Mouse (Mus musculus): ENCODE results near the gene Dnaja4. TPM values are rescaled to one million over a fixed set of nuclear protein-coding genes. Genes with fewer than 3 reads are reported as not detected.

Gene Dnaja4
- polyA plus RNA-seq, 1 experiment from 2014 or later: 7.0 TPM

- 80% methylated on average over 5 of the region's 5 CpGs for WGBS
- no peaks in the 10 kb centered on the region for H3K27me3 ChIP-seq (ENCODE audit: control insufficient read depth, insufficient read depth, low read depth, low read length)
- no peak overlapping the region for H3K9ac ChIP-seq (ENCODE audit: low read length)
- H3K27ac ChIP-seq (ENCODE audit: low read length): no peak overlapping the region
- H3K9me3 ChIP-seq (ENCODE audit: control insufficient read depth, low read length): no peaks in the 10 kb centered on the region
- H3K36me3 ChIP-seq (ENCODE audit: control insufficient read depth, insufficient read depth, low read length): no peaks in the 10 kb centered on the region
- no peak for ATAC-seq (ENCODE audit: low read depth)
- 0 out of 2 replicates have a peak, but pooled peaks cover 4% of the 10 kb centered on the region for H3K4me1 ChIP-seq (replicated peaks; ENCODE audit: control insufficient read depth, insufficient read depth, low read length)
- no peak overlapping the region for H3K4me3 ChIP-seq (ENCODE audit: low read length)
- H3K4me2 ChIP-seq (ENCODE audit: low read depth, low read length): no peak overlapping the region
These were observed 9.4 kb downstream of the Dnaja4 start for GRCm38 (mm10) chr9:54708085-54708484.

- Histone ChIP-seq H3K4me2 (ENCODE audit: low read depth, low read length) (no peak overlapping the region), H3K9me3 (ENCODE audit: control insufficient read depth, low read length) (no peaks in the 10 kb centered on the region), H3K4me1 (replicated peaks; ENCODE audit: control insufficient read depth, insufficient read depth, low read length) (peaks cover 14% of the 10 kb centered on the region), H3K4me3 (ENCODE audit: low read length) (no peak overlapping the region), H3K9ac (ENCODE audit: low read length) (no peak overlapping the region), H3K27ac (ENCODE audit: low read length) (no peak overlapping the region), H3K36me3 (ENCODE audit: control insufficient read depth, insufficient read depth, low read length) (peaks cover 17% of the 10 kb centered on the region), H3K27me3 (ENCODE audit: control insufficient read depth, insufficient read depth, low read depth, low read length) (no peaks in the 10 kb centered on the region)
- 88% methylated on average over 3 of the region's 3 CpGs for WGBS
- no peak for ATAC-seq (ENCODE audit: low read depth)
These were observed 17.1 kb downstream of the Dnaja4 start for GRCm38 (mm10) chr9:54715776-54716175.

- ATAC-seq (ENCODE audit: low read depth): peak; percentile 88
- 59% methylated on average over 3 of the region's 3 CpGs for WGBS
- no peaks in the 10 kb centered on the region for H3K27me3 ChIP-seq (ENCODE audit: control insufficient read depth, insufficient read depth, low read depth, low read length)
- H3K4me2 ChIP-seq (ENCODE audit: low read depth, low read length): no peak overlapping the region
- no peaks in the 10 kb centered on the region for H3K9me3 ChIP-seq (ENCODE audit: control insufficient read depth, low read length)
- H3K4me3 ChIP-seq (ENCODE audit: low read length): no peak overlapping the region
- peaks cover 25% of the 10 kb centered on the region for H3K36me3 ChIP-seq (ENCODE audit: control insufficient read depth, insufficient read depth, low read length)
- no peak overlapping the region for H3K9ac ChIP-seq (ENCODE audit: low read length)
- peaks cover 10% of the 10 kb centered on the region for H3K4me1 ChIP-seq (replicated peaks; ENCODE audit: control insufficient read depth, insufficient read depth, low read length)
- H3K27ac ChIP-seq (ENCODE audit: low read length): peak overlapping the region; percentile 26; the same call in 1 of the 2 replicates
These were observed 18.9 kb downstream of the Dnaja4 start for GRCm38 (mm10) chr9:54717527-54717926.

- no peak overlapping the region for H3K4me2 ChIP-seq (ENCODE audit: low read depth, low read length)
These were observed 23.5 kb downstream of the Dnaja4 start for GRCm38 (mm10) chr9:54722156-54722555.

GRCm38 (mm10) chr9:54722596-54722995, 23.9 kb downstream of the Dnaja4 start:
- Histone ChIP-seq H3K4me2 (ENCODE audit: low read depth, low read length) (no peak overlapping the region), H3K4me1 (replicated peaks; ENCODE audit: control insufficient read depth, insufficient read depth, low read length) (peaks cover 2% of the 10 kb centered on the region; the same call in 1 of the 2 replicates), H3K36me3 (ENCODE audit: control insufficient read depth, insufficient read depth, low read length) (peaks cover 34% of the 10 kb centered on the region), H3K9ac (ENCODE audit: low read length) (no peak overlapping the region), H3K4me3 (ENCODE audit: low read length) (no peak overlapping the region), H3K27ac (ENCODE audit: low read length) (no peak overlapping the region), H3K9me3 (ENCODE audit: control insufficient read depth, low read length) (no peaks in the 10 kb centered on the region), H3K27me3 (ENCODE audit: control insufficient read depth, insufficient read depth, low read depth, low read length) (no peaks in the 10 kb centered on the region)
- no peak for ATAC-seq (ENCODE audit: low read depth)
- 86% methylated on average over 4 of the region's 4 CpGs for WGBS

More at GRCm38 (mm10) chr9:54722156-54722555, 23.5 kb downstream of the Dnaja4 start:
- H3K36me3 ChIP-seq (ENCODE audit: control insufficient read depth, insufficient read depth, low read length): peaks cover 33% of the 10 kb centered on the region
- H3K4me3 ChIP-seq (ENCODE audit: low read length): no peak overlapping the region
- 85% methylated on average over 7 of the region's 7 CpGs for WGBS
- H3K27ac ChIP-seq (ENCODE audit: low read length): no peak overlapping the region
- no peaks in the 10 kb centered on the region for H3K27me3 ChIP-seq (ENCODE audit: control insufficient read depth, insufficient read depth, low read depth, low read length)
- H3K9me3 ChIP-seq (ENCODE audit: control insufficient read depth, low read length): no peaks in the 10 kb centered on the region
- no peak overlapping the region for H3K9ac ChIP-seq (ENCODE audit: low read length)
- peaks cover 2% of the 10 kb centered on the region; the same call in 1 of the 2 replicates for H3K4me1 ChIP-seq (replicated peaks; ENCODE audit: control insufficient read depth, insufficient read depth, low read length)
- ATAC-seq (ENCODE audit: low read depth): no peak

GRCm38 (mm10) chr9:54726315-54726714, 27.6 kb downstream of the Dnaja4 start:
- H3K27ac ChIP-seq (ENCODE audit: low read length): no peak overlapping the region
- H3K27me3 ChIP-seq (ENCODE audit: control insufficient read depth, insufficient read depth, low read depth, low read length): no peaks in the 10 kb centered on the region
- 73% methylated on average over 5 of the region's 5 CpGs for WGBS
- peaks cover 41% of the 10 kb centered on the region for H3K36me3 ChIP-seq (ENCODE audit: control insufficient read depth, insufficient read depth, low read length)
- H3K4me1 ChIP-seq (replicated peaks; ENCODE audit: control insufficient read depth, insufficient read depth, low read length): no peaks in the 10 kb centered on the region
- no peak overlapping the region for H3K4me3 ChIP-seq (ENCODE audit: low read length)
- ATAC-seq (ENCODE audit: low read depth): no peak
- H3K4me2 ChIP-seq (ENCODE audit: low read depth, low read length): no peak overlapping the region
- H3K9ac ChIP-seq (ENCODE audit: low read length): no peak overlapping the region
- no peaks in the 10 kb centered on the region for H3K9me3 ChIP-seq (ENCODE audit: control insufficient read depth, low read length)

- Histone ChIP-seq H3K4me3 (ENCODE audit: low read length) (no peak overlapping the region), H3K9me3 (ENCODE audit: control insufficient read depth, low read length) (no peaks in the 10 kb centered on the region), H3K27me3 (ENCODE audit: control insufficient read depth, insufficient read depth, low read depth, low read length) (no peaks in the 10 kb centered on the region), H3K36me3 (ENCODE audit: control insufficient read depth, insufficient read depth, low read length) (peaks cover 12% of the 10 kb centered on the region), H3K4me1 (replicated peaks; ENCODE audit: control insufficient read depth, insufficient read depth, low read length) (peaks cover 11% of the 10 kb centered on the region), H3K9ac (ENCODE audit: low read length) (no peak overlapping the region), H3K27ac (ENCODE audit: low read length) (no peak overlapping the region), H3K4me2 (ENCODE audit: low read depth, low read length) (no peak overlapping the region)
- no peak for ATAC-seq (ENCODE audit: low read depth)
- 84% methylated on average over 2 of the region's 2 CpGs for WGBS
These were observed 33.4 kb downstream of the Dnaja4 start for GRCm38 (mm10) chr9:54732122-54732521.

GRCm38 (mm10) chr9:54733921-54734638, 35.4 kb downstream of the Dnaja4 start, which contains the start of gene Wdr61:
Gene Wdr61, minus strand, starts transcription at chr9:54734519.
- ATAC-seq (ENCODE audit: low read depth): peak; percentile 99
- no peaks in the 10 kb centered on the region for H3K9me3 ChIP-seq (ENCODE audit: control insufficient read depth, low read length)
- peak within 1 kb of the TSS; percentile 74 for H3K9ac ChIP-seq (ENCODE audit: low read length)
- 1% methylated on average over 32 of the region's 32 CpGs for WGBS
- peak within 1 kb of the TSS; percentile 65 for H3K4me2 ChIP-seq (ENCODE audit: low read depth, low read length)
- H3K4me3 ChIP-seq (ENCODE audit: low read length): peak within 1 kb of the TSS; percentile 62
- peaks cover 6% of the 10 kb centered on the region for H3K36me3 ChIP-seq (ENCODE audit: control insufficient read depth, insufficient read depth, low read length)
- peak within 1 kb of the TSS; percentile 18; the same call in 1 of the 2 replicates for H3K27ac ChIP-seq (ENCODE audit: low read length)
- no peaks in the 10 kb centered on the region for H3K27me3 ChIP-seq (ENCODE audit: control insufficient read depth, insufficient read depth, low read depth, low read length)
- H3K4me1 ChIP-seq (replicated peaks; ENCODE audit: control insufficient read depth, insufficient read depth, low read length): peaks cover 11% of the 10 kb centered on the region

- WGBS: 16% methylated on average over 11 of the region's 11 CpGs
- H3K36me3 ChIP-seq (ENCODE audit: control insufficient read depth, insufficient read depth, low read length): no peaks in the 10 kb centered on the region
- H3K4me3 ChIP-seq (ENCODE audit: low read length): peak overlapping the region; percentile 62
- H3K4me2 ChIP-seq (ENCODE audit: low read depth, low read length): peak overlapping the region; percentile 51
- ATAC-seq (ENCODE audit: low read depth): no peak
- H3K9ac ChIP-seq (ENCODE audit: low read length): peak overlapping the region; percentile 14; the same call in 1 of the 2 replicates
- H3K27ac ChIP-seq (ENCODE audit: low read length): no peak overlapping the region
- H3K4me1 ChIP-seq (replicated peaks; ENCODE audit: control insufficient read depth, insufficient read depth, low read length): peaks cover 11% of the 10 kb centered on the region
- no peaks in the 10 kb centered on the region for H3K27me3 ChIP-seq (ENCODE audit: control insufficient read depth, insufficient read depth, low read depth, low read length)
- H3K9me3 ChIP-seq (ENCODE audit: control insufficient read depth, low read length): no peaks in the 10 kb centered on the region
These were observed 36.1 kb downstream of the Dnaja4 start for GRCm38 (mm10) chr9:54734639-54735252.
